Mouse (Mus musculus) thymus, adult 2 months (tissue): ENCODE data around the gene Ndufb2. TPM values are rescaled to one million over a fixed set of nuclear protein-coding genes. Genes with fewer than 3 reads are reported as not detected.

ENCODE experiments used
- DNase-seq: peaks from one replicate; pipeline ENCODE4 v3.0.0; 2021
- H3K27ac ChIP-seq: fragments of 200-500 bp; 2 replicates; pipeline ENCODE4 v1.5.1; 2012; ENCODE audit warnings: low read length, control low read depth; ENCODE audit not compliant: control insufficient read depth, insufficient read depth
- H3K27me3 ChIP-seq: fragments of 200-500 bp; 2 replicates; pipeline ENCODE4 v1.6.1; 2012; ENCODE audit warnings: mild to moderate bottlenecking, low read length, moderate library complexity, mixed read lengths; ENCODE audit not compliant: control insufficient read depth, insufficient read depth
- H3K36me3 ChIP-seq: fragments of 200-500 bp; 2 replicates; pipeline ENCODE4 v1.6.1; 2012; ENCODE audit warnings: mild to moderate bottlenecking, low read length, moderate library complexity; ENCODE audit not compliant: control insufficient read depth, insufficient read depth
- H3K4me1 ChIP-seq: fragments of 200-500 bp; replicated peaks from 2 replicates; pipeline ENCODE4 v1.6.1; 2012; ENCODE audit warnings: low read length; ENCODE audit not compliant: control insufficient read depth, insufficient read depth
- H3K4me3 ChIP-seq: fragments of 200-500 bp; 2 replicates; pipeline ENCODE4 v1.5.1; 2012; ENCODE audit warnings: mild to moderate bottlenecking, low read length, control low read depth, moderate library complexity; ENCODE audit not compliant: control insufficient read depth, insufficient read depth
- CTCF ChIP-seq: fragments of 200-500 bp; IDR thresholded peaks from 2 replicates; pipeline ENCODE4 v1.5.1; 2012; ENCODE audit warnings: mild to moderate bottlenecking, control low read depth, low read length, moderate library complexity, borderline replicate concordance; ENCODE audit not compliant: control insufficient read depth, poor library complexity, insufficient read depth; ENCODE audit errors: extremely low read depth
- POLR2A ChIP-seq: fragments of 200-500 bp; IDR thresholded peaks from 2 replicates; pipeline ENCODE4 v1.6.1; 2012; ENCODE audit warnings: mild to moderate bottlenecking, low read length, control low read depth, moderate library complexity; ENCODE audit not compliant: control insufficient read depth, poor library complexity, insufficient read depth; ENCODE audit errors: extremely low read depth
- WGBS: fragments of 180-500 bp; shearing (Covaris S2); methylation state at CpG from one replicate; pipeline ENCODE4 v1.1.7; 2018; 5-methylcytosine and 5-hydroxymethylcytosine counted together
- polyA plus RNA-seq: library from polyadenylated mRNA; depleted of rRNA; stranded (reverse); fragments of >200 nt; gene quantifications from 2 replicates; pipeline ENCODE4 v1.2.3, GENCODE M21; 2012

Gene Ndufb2
- polyA plus RNA-seq, 1 experiment: 412 TPM

DNA sequence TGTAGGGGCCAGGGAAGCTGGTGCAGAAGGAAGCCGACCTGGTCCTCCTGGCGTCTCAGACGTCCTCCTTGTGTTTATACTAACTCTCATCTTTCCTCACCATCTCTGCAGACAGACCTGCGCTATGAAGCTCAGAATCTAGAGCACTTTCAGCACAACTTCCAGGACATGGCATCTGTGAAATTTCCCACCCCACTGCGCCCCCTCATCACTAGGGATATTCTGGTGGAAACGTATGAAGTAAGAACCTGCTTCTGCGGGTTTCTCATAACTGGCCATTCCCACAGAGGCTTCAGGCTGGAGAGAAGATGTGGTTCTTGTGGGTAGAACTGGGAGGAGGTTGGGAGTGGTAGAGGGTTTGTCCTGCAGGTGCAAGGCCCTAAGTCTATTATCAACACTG lies 12.8 kb upstream of the Ndufb2 start:
- peaks cover 3% of the 10 kb centered on the region; the same call in 1 of the 2 replicates for H3K36me3 ChIP-seq
- 88% methylated on average over 7 of the region's 7 CpGs for WGBS

DNA sequence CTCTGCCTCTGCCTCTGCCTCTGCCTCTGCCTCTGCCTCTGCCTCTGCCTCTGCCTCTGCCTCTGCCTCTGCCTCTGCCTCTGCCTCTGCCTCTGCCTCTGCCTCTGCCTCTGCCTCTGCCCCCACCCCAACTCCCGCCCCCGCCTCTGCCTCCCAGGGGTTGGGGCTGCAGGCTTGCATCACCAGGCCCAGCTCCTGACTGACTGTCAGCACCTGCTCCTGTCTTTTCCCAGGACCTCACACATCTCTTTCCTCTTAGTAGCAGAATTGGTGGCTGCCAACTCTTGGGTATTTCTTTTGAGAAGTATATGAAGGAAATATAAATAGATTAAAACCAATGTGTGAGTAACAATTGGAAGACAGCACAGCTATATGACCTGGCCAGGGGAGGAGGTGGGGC lies 11.8 kb upstream of the Ndufb2 start:
- no peak overlapping the region for H3K27ac ChIP-seq
- H3K4me3 ChIP-seq: no peak overlapping the region
- TF ChIP-seq CTCF: no peak
- TF ChIP-seq POLR2A: no peak
- no peaks in the 10 kb centered on the region for H3K27me3 ChIP-seq
- WGBS: 85% methylated on average over 2 of the region's 2 CpGs
- peaks cover 3% of the 10 kb centered on the region; the same call in 1 of the 2 replicates for H3K36me3 ChIP-seq
- DNase-seq: no peak
- H3K4me1 ChIP-seq: 0 out of 2 replicates have a peak, but pooled peaks cover 2% of the 10 kb centered on the region

More for the DNA sequence above, 12.8 kb upstream of the Ndufb2 start:
- H3K4me1 ChIP-seq: peaks cover 9% of the 10 kb centered on the region
- no peak for TF ChIP-seq POLR2A
- no peak for TF ChIP-seq CTCF
- H3K27me3 ChIP-seq: no peaks in the 10 kb centered on the region
- no peak overlapping the region for H3K4me3 ChIP-seq
- no peak overlapping the region for H3K27ac ChIP-seq
- DNase-seq: no peak

DNA sequence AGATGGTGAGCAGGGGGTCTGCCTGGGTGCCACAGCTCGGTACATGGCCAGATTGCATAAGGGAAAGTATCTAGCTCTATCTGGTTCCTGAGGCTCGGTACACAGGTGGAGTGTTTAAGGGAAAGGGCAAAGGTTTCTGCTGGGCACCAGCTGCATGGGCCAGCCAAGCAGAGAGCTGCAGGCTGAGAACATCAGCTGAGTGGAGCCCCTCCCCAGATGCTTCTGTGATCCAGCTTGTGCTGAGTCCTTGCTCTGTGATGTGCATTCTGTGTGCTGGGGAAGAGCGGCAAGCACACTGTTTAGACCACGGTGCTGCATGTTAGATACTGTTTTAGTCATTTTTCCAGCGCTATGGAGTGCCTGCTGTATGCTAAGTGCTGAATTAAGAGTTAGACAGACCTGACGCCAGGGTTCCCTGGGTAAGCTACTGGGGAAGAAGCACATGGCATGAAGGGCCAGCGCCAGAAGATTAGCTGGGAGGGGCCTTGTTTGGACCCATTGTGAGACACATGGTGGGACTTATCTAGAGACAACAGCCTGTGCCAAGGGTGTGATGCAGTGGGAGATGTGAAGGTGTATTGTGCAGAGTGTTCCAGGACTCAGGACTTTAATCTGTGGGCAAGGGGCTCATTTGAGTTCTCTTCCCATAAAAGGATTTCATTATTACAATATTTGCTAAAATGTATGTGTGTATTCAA lies 11.1 kb upstream of the Ndufb2 start:
- TF ChIP-seq CTCF (no peak), POLR2A (no peak)
- DNase-seq: no peak
- WGBS: 96% methylated on average over 7 of the region's 7 CpGs
- Histone ChIP-seq H3K27ac (no peak overlapping the region), H3K4me3 (no peak overlapping the region), H3K27me3 (no peaks in the 10 kb centered on the region), H3K36me3 (peaks cover 3% of the 10 kb centered on the region), H3K4me1 (no peaks in the 10 kb centered on the region)

DNA sequence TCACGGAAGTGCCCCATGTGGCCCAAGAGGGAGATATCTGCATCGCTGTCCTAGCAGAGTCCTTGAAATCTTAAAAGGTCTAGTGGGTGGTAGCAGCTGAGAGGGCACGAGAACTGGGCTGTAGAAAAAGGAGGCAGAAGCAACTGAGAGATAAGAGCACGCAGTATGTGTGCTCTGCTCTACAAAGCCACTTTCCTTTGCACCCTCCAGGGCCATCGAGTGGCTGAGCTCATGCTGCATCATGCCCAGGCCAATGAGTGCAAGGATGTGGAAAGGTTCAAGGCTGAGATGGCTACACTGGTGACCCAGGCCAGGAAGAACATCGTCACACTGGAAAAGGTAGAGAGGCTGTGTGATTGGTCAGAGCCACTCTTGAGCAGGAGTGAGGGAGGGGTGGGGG lies 6.9 kb upstream of the Ndufb2 start, which contains the start of gene Gm42420:
Gene Gm42420 (plus strand): TSS at position 237 of the 400 bp plus-strand sequence.
- H3K27ac ChIP-seq: no peak within 1 kb of the TSS
- H3K4me1 ChIP-seq: no peaks in the 10 kb centered on the region
- WGBS: 96% methylated on average over 6 of the region's 6 CpGs
- H3K27me3 ChIP-seq: no peaks in the 10 kb centered on the region
- no peak for TF ChIP-seq CTCF
- TF ChIP-seq POLR2A: no peak
- H3K36me3 ChIP-seq: no peaks in the 10 kb centered on the region; the same call in 1 of the 2 replicates
- no peak for DNase-seq
- no peak within 1 kb of the TSS for H3K4me3 ChIP-seq

DNA sequence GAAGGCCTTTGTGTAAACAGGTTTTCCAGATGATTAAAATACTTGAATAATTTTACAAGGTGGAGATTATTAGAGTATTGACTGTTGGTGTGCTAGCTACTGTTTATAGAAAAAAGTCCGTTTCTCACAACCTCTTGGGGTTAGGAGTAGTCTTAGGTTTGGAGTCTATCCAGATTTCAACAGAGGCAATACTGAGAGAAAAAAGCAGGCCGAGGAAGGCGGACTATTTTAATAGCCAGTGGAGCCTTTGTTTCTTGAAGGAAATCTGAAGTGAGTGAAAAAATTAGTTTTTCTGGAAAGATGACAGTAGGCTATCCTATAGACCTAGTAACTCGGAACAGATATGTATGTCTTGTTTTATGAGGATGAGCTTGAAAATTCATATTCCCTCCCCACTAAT lies 893 bp upstream of the Ndufb2 start:
- TF ChIP-seq POLR2A (no peak), CTCF (no peak)
- DNase-seq: no peak
- 97% methylated on average over 4 of the region's 4 CpGs for WGBS
- H3K36me3 ChIP-seq: no peaks in the 10 kb centered on the region
- peaks cover 7% of the 10 kb centered on the region for H3K4me1 ChIP-seq
- no peak overlapping the region for H3K27ac ChIP-seq
- no peak overlapping the region for H3K4me3 ChIP-seq
- no peaks in the 10 kb centered on the region for H3K27me3 ChIP-seq

DNA sequence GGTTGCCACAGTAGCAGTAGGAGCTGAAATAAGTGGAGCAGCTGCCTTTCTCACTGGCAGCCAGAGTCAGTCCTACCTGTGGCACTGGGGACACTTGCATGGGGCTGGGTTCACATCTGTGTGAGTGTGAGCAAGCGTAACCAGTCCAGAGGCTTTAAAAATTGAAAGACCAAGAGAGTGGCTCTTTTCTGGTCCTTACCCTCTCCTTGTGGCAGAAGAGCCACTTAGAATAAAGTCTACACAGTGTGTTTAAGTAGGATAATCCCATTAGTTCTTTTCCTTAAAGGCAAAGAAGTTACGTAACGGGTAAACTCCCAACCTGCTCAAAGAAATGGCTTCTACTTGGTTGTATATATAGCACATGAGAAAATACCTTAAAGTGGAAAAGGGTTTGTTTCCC lies 8.5 kb downstream of the Ndufb2 start:
- Histone ChIP-seq H3K27me3 (no peaks in the 10 kb centered on the region), H3K36me3 (peaks cover 18% of the 10 kb centered on the region; the same call in 1 of the 2 replicates), H3K4me1 (no peaks in the 10 kb centered on the region), H3K27ac (no peak overlapping the region), H3K4me3 (no peak overlapping the region)
- TF ChIP-seq POLR2A (no peak), CTCF (no peak)
- 98% methylated on average over 3 of the region's 3 CpGs for WGBS
- no peak for DNase-seq

DNA sequence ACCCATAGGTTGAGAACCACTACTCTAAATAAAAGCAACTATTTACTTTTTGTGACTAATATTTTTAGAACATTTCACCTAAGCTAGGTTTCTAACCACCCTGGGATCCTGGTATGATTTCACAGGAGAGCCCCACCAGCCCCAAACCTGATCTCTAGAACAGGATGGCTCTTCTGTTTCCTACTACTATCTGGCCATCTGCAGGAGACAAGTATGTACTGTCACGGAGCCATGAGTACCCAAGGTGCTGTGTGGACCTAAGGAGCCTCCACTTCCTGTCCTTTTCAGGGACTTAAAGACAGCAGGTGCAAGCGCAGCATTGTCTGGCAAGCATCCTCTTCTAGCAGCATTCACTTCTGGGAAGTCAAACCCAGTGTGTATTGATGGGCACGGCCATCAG lies 9.5 kb downstream of the Ndufb2 start:
- TF ChIP-seq CTCF: no peak
- TF ChIP-seq POLR2A: no peak
- no peak for DNase-seq
- WGBS: 32% methylated on average over 3 of the region's 3 CpGs

More for the DNA sequence above, 9.5 kb downstream of the Ndufb2 start:
- Histone ChIP-seq H3K36me3 (peaks cover 18% of the 10 kb centered on the region; the same call in 1 of the 2 replicates), H3K4me3 (no peak overlapping the region), H3K27ac (no peak overlapping the region), H3K27me3 (no peaks in the 10 kb centered on the region), H3K4me1 (no peaks in the 10 kb centered on the region)
